Mouse (Mus musculus): ENCODE results near the gene Krtap5-1. TPM values are rescaled to one million over a fixed set of nuclear protein-coding genes. Genes with fewer than 3 reads are reported as not detected.
"Not testable (repeated sequence)": the region's sequence is repeated elsewhere in the genome, so short reads cannot be mapped to it uniquely, and the experiment has no call there.

The Krtap5-1 gene
- polyA plus RNA-seq, 1 experiment from 2014 or later: not detected

GRCm38 (mm10) chr7:142323396-142324117 lies 26.6 kb upstream of the Krtap5-1 start:
- H3K4me2 ChIP-seq (replicated peaks): no peak overlapping the region
- no peak overlapping the region for H3K9ac ChIP-seq
- no peaks in the 10 kb centered on the region for H3K9me3 ChIP-seq
- ATAC-seq: no peak
- no peak overlapping the region for H3K4me3 ChIP-seq (replicated peaks)
- H3K36me3 ChIP-seq: no peaks in the 10 kb centered on the region
- WGBS: 69% methylated on average over 12 of the region's 12 CpGs
- peak overlapping the region; percentile 27; the same call in 1 of the 2 replicates for H3K27ac ChIP-seq
- no peaks in the 10 kb centered on the region for H3K27me3 ChIP-seq (replicated peaks)
- H3K4me1 ChIP-seq (replicated peaks): peaks cover 25% of the 10 kb centered on the region

GRCm38 (mm10) chr7:142322641-142323040 lies 25.7 kb upstream of the Krtap5-1 start:
- Histone ChIP-seq H3K27me3 (replicated peaks) (no peaks in the 10 kb centered on the region), H3K27ac (peak overlapping the region; percentile 28; the same call in 1 of the 2 replicates), H3K4me3 (replicated peaks) (no peak overlapping the region), H3K4me2 (replicated peaks) (no peak overlapping the region), H3K9ac (no peak overlapping the region), H3K9me3 (no peaks in the 10 kb centered on the region), H3K36me3 (no peaks in the 10 kb centered on the region), H3K4me1 (replicated peaks) (peaks cover 19% of the 10 kb centered on the region)
- ATAC-seq: no peak
- 86% methylated on average over 6 of the region's 6 CpGs for WGBS

- not testable (repeated sequence) for H3K9ac ChIP-seq; H3K4me3 ChIP-seq (replicated peaks); H3K27me3 ChIP-seq (replicated peaks); H3K4me2 ChIP-seq (replicated peaks); H3K9me3 ChIP-seq; H3K36me3 ChIP-seq
- ATAC-seq: 0 out of 2 replicates have a peak, but pooled peaks have one; percentile 9
- Histone ChIP-seq H3K27ac (peak overlapping the region; percentile 51), H3K4me1 (replicated peaks) (peaks cover 13% of the 10 kb centered on the region; the same call in 1 of the 2 replicates)
- 38% methylated on average over 7 of the region's 10 CpGs for whole genome bisulfite sequencing
Observed at GRCm38 (mm10) chr7:142321637-142322306, 24.9 kb upstream of the Krtap5-1 start.

- H3K27ac ChIP-seq: peak overlapping the region; percentile 54; the same call in 1 of the 2 replicates
- peaks cover 10% of the 10 kb centered on the region; the same call in 1 of the 2 replicates for H3K4me1 ChIP-seq (replicated peaks)
- ATAC-seq: no peak
- no peaks in the 10 kb centered on the region for H3K9me3 ChIP-seq
- no peak overlapping the region for H3K4me2 ChIP-seq (replicated peaks)
- H3K4me3 ChIP-seq (replicated peaks): no peak overlapping the region
- H3K36me3 ChIP-seq: no peaks in the 10 kb centered on the region
- no peak overlapping the region for H3K9ac ChIP-seq
- H3K27me3 ChIP-seq (replicated peaks): no peaks in the 10 kb centered on the region
- 33% methylated on average over 2 of the region's 2 CpGs for WGBS
Observed at GRCm38 (mm10) chr7:142320906-142321305, 24.0 kb upstream of the Krtap5-1 start.

GRCm38 (mm10) chr7:142319124-142319523 lies 22.2 kb upstream of the Krtap5-1 start:
- Histone ChIP-seq H3K4me1 (replicated peaks) (peaks cover 10% of the 10 kb centered on the region; the same call in 1 of the 2 replicates), H3K4me3 (replicated peaks) (no peak overlapping the region), H3K9me3 (no peaks in the 10 kb centered on the region), H3K27ac (0 out of 2 replicates have a peak overlapping the region, but pooled peaks have one; percentile 70), H3K36me3 (no peaks in the 10 kb centered on the region), H3K4me2 (replicated peaks) (no peak overlapping the region), H3K27me3 (replicated peaks) (no peaks in the 10 kb centered on the region), H3K9ac (no peak overlapping the region)
- WGBS: 75% methylated on average over 11 of the region's 11 CpGs
- no peak for ATAC-seq

GRCm38 (mm10) chr7:142317216-142317615 lies 20.3 kb upstream of the Krtap5-1 start:
- H3K4me3 ChIP-seq (replicated peaks): no peak overlapping the region
- H3K9me3 ChIP-seq: no peaks in the 10 kb centered on the region
- H3K4me1 ChIP-seq (replicated peaks): peaks cover 10% of the 10 kb centered on the region; the same call in 1 of the 2 replicates
- H3K36me3 ChIP-seq: no peaks in the 10 kb centered on the region
- H3K9ac ChIP-seq: no peak overlapping the region
- H3K27ac ChIP-seq: no peak overlapping the region
- no peak for ATAC-seq
- no peaks in the 10 kb centered on the region for H3K27me3 ChIP-seq (replicated peaks)
- WGBS: 57% methylated on average over 5 of the region's 5 CpGs
- H3K4me2 ChIP-seq (replicated peaks): no peak overlapping the region

- peak; percentile 40; the same call in 1 of the 2 replicates for ATAC-seq
- no peak overlapping the region for H3K4me3 ChIP-seq (replicated peaks)
- H3K4me1 ChIP-seq (replicated peaks): peaks cover 10% of the 10 kb centered on the region; the same call in 1 of the 2 replicates
- no peaks in the 10 kb centered on the region for H3K27me3 ChIP-seq (replicated peaks)
- H3K36me3 ChIP-seq: no peaks in the 10 kb centered on the region
- no peak overlapping the region for H3K27ac ChIP-seq
- no peak overlapping the region for H3K4me2 ChIP-seq (replicated peaks)
- WGBS: 35% methylated on average over 6 of the region's 6 CpGs
- H3K9me3 ChIP-seq: no peaks in the 10 kb centered on the region
- H3K9ac ChIP-seq: no peak overlapping the region
Observed at GRCm38 (mm10) chr7:142316558-142316957, 19.6 kb upstream of the Krtap5-1 start.

GRCm38 (mm10) chr7:142314600-142315285 lies 17.8 kb upstream of the Krtap5-1 start:
- Histone ChIP-seq H3K36me3 (no peaks in the 10 kb centered on the region), H3K27ac (no peak overlapping the region), H3K9me3 (no peaks in the 10 kb centered on the region), H3K27me3 (replicated peaks) (no peaks in the 10 kb centered on the region), H3K4me3 (replicated peaks) (no peak overlapping the region), H3K9ac (no peak overlapping the region), H3K4me1 (replicated peaks) (peaks cover 7% of the 10 kb centered on the region; the same call in 1 of the 2 replicates), H3K4me2 (replicated peaks) (no peak overlapping the region)
- ATAC-seq: no peak
- 57% methylated on average over 5 of the region's 5 CpGs for WGBS

GRCm38 (mm10) chr7:142303929-142304328 lies 7.0 kb upstream of the Krtap5-1 start:
- not testable (repeated sequence) for ATAC-seq; H3K4me3 ChIP-seq (replicated peaks); H3K36me3 ChIP-seq; H3K4me1 ChIP-seq (replicated peaks); H3K27me3 ChIP-seq (replicated peaks); H3K27ac ChIP-seq; H3K4me2 ChIP-seq (replicated peaks); H3K9ac ChIP-seq; H3K9me3 ChIP-seq
- 82% methylated on average over 1 of the region's 1 CpGs for WGBS

GRCm38 (mm10) chr7:142303249-142303648 lies 6.3 kb upstream of the Krtap5-1 start, which contains the start of gene Krtap5-4:
Gene Krtap5-4, plus strand, starts transcription at chr7:142303549.
- Histone ChIP-seq H3K27ac (no peak within 1 kb of the TSS), H3K4me3 (replicated peaks) (no peak within 1 kb of the TSS), H3K27me3 (replicated peaks) (no peaks in the 10 kb centered on the region), H3K4me1 (replicated peaks) (no peaks in the 10 kb centered on the region), H3K9ac (no peak within 1 kb of the TSS), H3K9me3 (no peaks in the 10 kb centered on the region), H3K4me2 (replicated peaks) (no peak within 1 kb of the TSS), H3K36me3 (no peaks in the 10 kb centered on the region)
- whole genome bisulfite sequencing: 34% methylated on average over 3 of the region's 3 CpGs
- no peak for ATAC-seq

GRCm38 (mm10) chr7:142296108-142296507 lies 810 bp downstream of the Krtap5-1 start:
- H3K9ac ChIP-seq; H3K4me1 ChIP-seq (replicated peaks); ATAC-seq; H3K36me3 ChIP-seq; H3K4me2 ChIP-seq (replicated peaks); H3K9me3 ChIP-seq; H3K27me3 ChIP-seq (replicated peaks); H3K27ac ChIP-seq; H3K4me3 ChIP-seq (replicated peaks): not testable (repeated sequence)
- WGBS: 18% methylated on average over 4 of the region's 4 CpGs

- H3K9me3 ChIP-seq: no peaks in the 10 kb centered on the region
- H3K9ac ChIP-seq: no peak overlapping the region
- no peak overlapping the region for H3K4me3 ChIP-seq (replicated peaks)
- H3K27ac ChIP-seq: no peak overlapping the region
- H3K4me2 ChIP-seq (replicated peaks): no peak overlapping the region
- H3K36me3 ChIP-seq: no peaks in the 10 kb centered on the region
- no peaks in the 10 kb centered on the region for H3K27me3 ChIP-seq (replicated peaks)
- no peak for ATAC-seq
- H3K4me1 ChIP-seq (replicated peaks): no peaks in the 10 kb centered on the region
Observed at GRCm38 (mm10) chr7:142295418-142295817, 1.5 kb downstream of the Krtap5-1 start.

Data from intestine, embryonic 15.5 days (tissue).